Mouse (Mus musculus) stomach, embryonic 14.5 days (tissue): ENCODE data around the gene Nr2f6. TPM values are rescaled to one million over a fixed set of nuclear protein-coding genes. Genes with fewer than 3 reads are reported as not detected.

Experiments used
- ATAC-seq: fragments of 200-750 bp; cut with Nextera tagmentation; 2 replicates; pipeline ENCODE4 v1.8.0; 2017; ENCODE audit warnings: low read depth, moderate TSS enrichment; ENCODE audit not compliant: insufficient number of reproducible peaks, insufficient read depth, low FRiP score
- H3K27ac ChIP-seq: fragments of 300-500 bp; sonication (generic); 2 replicates; pipeline ENCODE4 v1.5.1; 2014; ENCODE audit warnings: mild to moderate bottlenecking, low read length, moderate library complexity, mixed read lengths
- H3K27me3 ChIP-seq: fragments of 300-500 bp; sonication (generic); 2 replicates; pipeline ENCODE4 v1.6.1; 2014; ENCODE audit warnings: low read length, control low read depth, mixed read lengths; ENCODE audit not compliant: control insufficient read depth, insufficient read depth
- H3K36me3 ChIP-seq: fragments of 300-500 bp; sonication (generic); 2 replicates; pipeline ENCODE4 v1.6.1; 2014; ENCODE audit warnings: mild to moderate bottlenecking, control low read depth, low read length, moderate library complexity, mixed read lengths; ENCODE audit not compliant: control insufficient read depth, insufficient read depth
- H3K4me1 ChIP-seq: fragments of 300-500 bp; sonication (generic); 2 replicates; pipeline ENCODE4 v1.6.1; 2014; ENCODE audit warnings: low read length, control low read depth, mixed read lengths; ENCODE audit not compliant: control insufficient read depth, insufficient read depth
- H3K4me2 ChIP-seq: fragments of 300-500 bp; sonication (generic); replicated peaks from 2 replicates; pipeline ENCODE4 v1.6.1; 2014; ENCODE audit warnings: low read depth, low read length, control low read depth
- H3K4me3 ChIP-seq: fragments of 300-500 bp; sonication (generic); 2 replicates; pipeline ENCODE4 v1.5.1; 2014; ENCODE audit warnings: low read depth, low read length, control low read depth
- H3K9ac ChIP-seq: fragments of 300-500 bp; sonication (generic); replicated peaks from 2 replicates; pipeline ENCODE4 v1.6.1; 2014; ENCODE audit warnings: low read depth, mild to moderate bottlenecking, control low read depth, low read length, moderate library complexity, mixed read lengths
- H3K9me3 ChIP-seq: fragments of 300-500 bp; sonication (generic); 2 replicates; pipeline ENCODE4 v1.6.1; 2016; ENCODE audit warnings: low read depth, low read length, control low read depth; ENCODE audit not compliant: control insufficient read depth
- WGBS: fragments of 180-500 bp; shearing (Covaris S2); extraction: QIAGEN DNeasy Blood & Tissue Kit; methylation state at CpG from one replicate; pipeline ENCODE4 v1.1.7; 2014; 5-methylcytosine and 5-hydroxymethylcytosine counted together
- polyA plus RNA-seq: library from polyadenylated mRNA; unstranded; fragments of >200 nt; fragmentation: Nextera tagmentation; extraction: Ambion mirVana; gene quantifications from 2 replicates; pipeline ENCODE4 v1.2.1, GENCODE M21; 2014

Nr2f6 gene
- polyA plus RNA-seq, 1 experiment from 2014 or later = 52.7 TPM

DNA sequence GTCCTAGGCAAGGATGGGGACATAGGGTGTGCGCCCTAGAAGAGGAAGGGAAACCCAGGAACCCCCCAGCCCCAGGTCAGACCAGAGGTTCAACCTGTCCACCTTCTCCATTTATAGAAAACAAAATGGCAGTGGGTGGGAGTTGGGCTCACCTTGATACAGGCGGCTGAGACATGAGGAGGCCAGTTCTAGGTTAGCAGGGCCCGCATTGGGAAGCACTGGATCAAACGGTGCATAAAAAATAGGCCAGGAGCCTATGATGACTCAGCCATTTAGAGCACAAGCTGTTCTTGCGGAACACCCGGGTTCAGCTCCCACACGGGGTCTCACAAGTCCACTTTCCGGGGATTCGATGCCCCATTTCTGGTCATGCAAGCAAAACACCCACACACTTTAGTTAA, 23.2 kb upstream of the Nr2f6 start:
- H3K27me3 ChIP-seq = no peaks in the 10 kb centered on the region
- no peak for ATAC-seq
- H3K36me3 ChIP-seq = peaks cover 21% of the 10 kb centered on the region; the same call in 1 of the 2 replicates
- WGBS = 82% methylated on average over 9 of the region's 9 CpGs
- H3K9ac ChIP-seq = no peak overlapping the region
- peaks cover 12% of the 10 kb centered on the region; the same call in 1 of the 2 replicates for H3K4me1 ChIP-seq
- H3K27ac ChIP-seq = no peak overlapping the region
- H3K4me2 ChIP-seq = no peak overlapping the region
- H3K4me3 ChIP-seq = peak overlapping the region; percentile 52; the same call in 1 of the 2 replicates
- H3K9me3 ChIP-seq = no peaks in the 10 kb centered on the region

DNA sequence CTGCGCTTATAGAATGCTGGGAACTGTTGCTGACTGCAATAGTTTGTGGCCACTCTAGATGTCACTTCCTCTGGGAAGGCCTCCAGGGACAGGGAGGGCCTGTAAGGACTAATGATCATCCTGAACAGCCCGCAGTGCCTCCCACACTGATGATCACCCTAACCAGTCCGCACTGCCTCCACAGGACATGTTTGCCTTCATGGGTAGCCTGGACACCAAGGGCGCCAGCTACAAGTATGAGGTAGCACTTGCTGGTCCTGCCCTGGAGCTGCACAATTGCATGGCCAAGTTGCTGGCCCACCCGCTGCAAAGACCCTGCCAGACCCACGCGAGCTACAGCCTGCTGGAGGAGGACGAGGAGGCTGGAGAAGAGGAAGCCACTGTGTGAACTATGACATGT, 22.3 kb upstream of the Nr2f6 start:
- Histone ChIP-seq H3K27me3 (no peaks in the 10 kb centered on the region), H3K9ac (no peak overlapping the region), H3K4me2 (no peak overlapping the region), H3K36me3 (peaks cover 24% of the 10 kb centered on the region; the same call in 1 of the 2 replicates), H3K4me1 (peaks cover 12% of the 10 kb centered on the region; the same call in 1 of the 2 replicates), H3K4me3 (no peak overlapping the region), H3K27ac (no peak overlapping the region), H3K9me3 (no peaks in the 10 kb centered on the region)
- WGBS = 89% methylated on average over 8 of the region's 8 CpGs
- no peak for ATAC-seq

DNA sequence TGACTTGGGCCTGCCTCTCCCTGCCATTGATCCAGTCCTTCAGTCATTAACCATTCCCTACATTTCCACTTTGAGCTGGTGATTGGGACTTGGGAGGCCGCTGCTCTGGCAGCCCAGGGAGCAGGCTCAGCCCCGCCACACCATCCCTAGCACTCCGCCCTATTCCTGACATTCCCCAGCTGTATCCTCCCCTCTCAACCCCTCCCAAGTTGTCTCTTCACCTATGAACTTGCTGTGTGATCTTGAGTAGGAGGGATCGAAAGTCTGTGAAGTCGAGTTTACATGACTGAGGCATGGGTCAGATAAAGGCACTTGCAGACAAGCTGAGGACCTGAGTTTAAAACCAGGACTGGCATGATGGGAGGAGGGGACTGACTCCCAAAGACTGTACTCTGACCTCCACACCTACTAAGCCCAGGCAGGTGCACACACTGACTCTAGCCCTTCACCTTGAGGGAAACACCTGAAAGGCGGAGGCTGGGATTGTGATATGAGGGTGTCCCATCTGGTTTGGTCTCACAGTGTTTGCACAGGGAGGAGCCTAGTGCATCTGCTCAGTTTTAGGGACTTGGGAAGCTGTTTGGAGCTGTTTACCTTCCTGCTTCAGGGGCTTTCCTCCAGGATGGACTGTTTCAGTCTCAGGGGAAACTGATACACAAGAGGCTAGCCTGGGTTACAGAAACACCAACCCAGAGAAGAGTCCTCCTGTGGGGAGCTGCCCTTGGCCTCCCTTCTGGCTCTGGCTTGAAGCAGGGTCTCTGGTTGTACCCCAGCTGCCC, 21.5 kb upstream of the Nr2f6 start:
- 61% methylated on average over 6 of the region's 6 CpGs for WGBS
- Histone ChIP-seq H3K9ac (no peak overlapping the region), H3K4me1 (peaks cover 12% of the 10 kb centered on the region; the same call in 1 of the 2 replicates), H3K9me3 (no peaks in the 10 kb centered on the region), H3K4me3 (no peak overlapping the region), H3K27me3 (no peaks in the 10 kb centered on the region), H3K36me3 (peaks cover 22% of the 10 kb centered on the region), H3K27ac (no peak overlapping the region), H3K4me2 (no peak overlapping the region)
- ATAC-seq = no peak

DNA sequence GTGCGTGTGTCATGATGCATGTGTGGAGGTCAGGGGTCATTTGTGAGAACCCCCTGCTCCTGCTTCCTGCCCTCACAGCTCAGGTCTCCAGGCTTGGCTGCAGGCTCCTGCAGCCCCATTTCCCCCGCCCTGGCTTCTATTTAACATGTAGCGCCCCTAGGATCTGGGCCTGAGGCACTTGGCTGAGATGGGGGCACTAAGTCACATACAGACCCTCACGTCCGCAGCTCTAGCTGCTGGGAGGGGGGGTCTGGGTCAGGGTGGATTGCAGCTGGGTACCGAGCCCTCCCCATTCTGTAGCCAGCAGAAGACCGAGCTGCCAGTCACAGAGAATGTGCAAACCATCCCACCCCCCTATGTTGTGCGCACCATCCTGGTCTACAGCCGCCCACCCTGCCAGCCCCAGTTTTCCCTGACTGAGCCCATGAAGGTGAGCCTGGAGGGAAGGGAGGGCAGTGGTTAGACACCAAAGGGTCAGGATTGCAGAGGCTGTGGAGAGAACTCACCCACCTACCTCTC, 20.7 kb upstream of the Nr2f6 start:
- no peak for ATAC-seq
- Histone ChIP-seq H3K36me3 (peaks cover 16% of the 10 kb centered on the region), H3K27me3 (no peaks in the 10 kb centered on the region), H3K9me3 (no peaks in the 10 kb centered on the region), H3K9ac (no peak overlapping the region), H3K4me3 (no peak overlapping the region), H3K4me1 (peaks cover 13% of the 10 kb centered on the region), H3K4me2 (no peak overlapping the region), H3K27ac (no peak overlapping the region)
- 89% methylated on average over 9 of the region's 9 CpGs for WGBS

DNA sequence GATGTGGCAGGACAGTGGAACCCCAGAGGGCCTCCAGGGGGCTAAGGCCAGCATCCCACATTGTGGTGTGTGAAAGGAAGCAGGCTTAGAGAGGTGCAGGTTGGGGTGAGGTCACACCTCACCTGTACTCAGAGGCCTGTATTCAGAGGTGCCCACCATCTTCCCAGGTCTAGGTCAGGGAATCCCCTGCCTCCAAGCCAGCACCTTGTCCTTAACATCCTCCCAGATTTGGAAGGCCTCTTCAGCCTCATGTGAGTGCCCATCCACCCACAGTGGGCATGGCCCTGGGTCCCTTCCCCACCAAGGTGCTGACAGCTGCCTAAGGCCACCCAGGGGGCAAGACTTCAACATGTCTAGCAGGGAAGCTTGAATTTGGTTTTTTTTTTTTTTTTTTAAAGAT, 19.7 kb upstream of the Nr2f6 start:
- H3K27ac ChIP-seq = no peak overlapping the region
- H3K27me3 ChIP-seq = no peaks in the 10 kb centered on the region
- H3K9me3 ChIP-seq = no peaks in the 10 kb centered on the region
- H3K4me1 ChIP-seq = peaks cover 8% of the 10 kb centered on the region
- no peak overlapping the region for H3K4me3 ChIP-seq
- no peak overlapping the region for H3K9ac ChIP-seq
- ATAC-seq = no peak
- H3K4me2 ChIP-seq = no peak overlapping the region
- H3K36me3 ChIP-seq = peaks cover 14% of the 10 kb centered on the region

DNA sequence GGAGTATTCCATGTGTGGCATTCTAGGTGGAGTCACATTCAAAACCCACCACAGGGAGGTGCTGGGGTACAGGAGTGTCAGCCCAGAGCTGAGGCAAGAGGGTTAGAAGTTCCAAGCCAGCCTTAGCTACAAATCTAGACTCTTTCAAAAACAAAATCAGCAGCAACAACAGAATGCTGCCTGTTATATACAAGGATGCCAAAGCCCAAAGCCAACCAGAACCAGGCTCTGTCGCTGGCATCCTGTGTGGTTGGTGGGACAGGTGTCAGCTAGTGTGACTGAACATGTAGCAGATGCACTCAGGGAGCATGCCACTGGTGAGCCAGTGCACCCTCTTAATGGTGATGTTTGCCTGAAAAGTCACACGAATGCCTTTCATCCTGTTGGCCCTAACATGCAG, 19.1 kb upstream of the Nr2f6 start:
- Histone ChIP-seq H3K9ac (no peak overlapping the region), H3K36me3 (peaks cover 14% of the 10 kb centered on the region), H3K4me3 (no peak overlapping the region), H3K4me1 (peaks cover 8% of the 10 kb centered on the region), H3K27me3 (no peaks in the 10 kb centered on the region), H3K9me3 (no peaks in the 10 kb centered on the region), H3K27ac (no peak overlapping the region), H3K4me2 (no peak overlapping the region)
- WGBS = 85% methylated on average over 2 of the region's 2 CpGs
- ATAC-seq = no peak

DNA sequence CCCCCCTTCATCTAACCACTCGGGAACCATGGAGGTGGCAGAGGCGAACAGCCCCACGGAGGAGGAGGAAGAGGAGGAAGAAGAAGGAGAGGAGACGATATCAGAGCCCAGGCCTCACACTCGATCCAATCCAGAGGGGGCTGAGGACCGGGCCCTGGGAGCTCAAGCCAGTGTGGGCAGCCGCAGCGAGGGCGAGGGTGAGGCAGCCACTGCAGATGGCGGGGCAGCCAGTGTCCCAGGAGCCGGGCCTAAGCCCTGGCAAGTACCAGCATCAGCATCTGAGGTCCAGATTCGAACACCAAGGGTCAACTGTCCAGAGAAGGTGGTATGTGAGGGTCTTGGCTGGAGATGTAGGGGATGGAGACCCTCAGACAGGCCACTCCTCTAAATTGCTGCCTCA, 15.9 kb upstream of the Nr2f6 start:
- Histone ChIP-seq H3K27ac (no peak overlapping the region), H3K4me1 (peaks cover 8% of the 10 kb centered on the region), H3K9me3 (no peaks in the 10 kb centered on the region), H3K9ac (0 out of 2 replicates have a peak overlapping the region, but pooled peaks have one; percentile 74), H3K36me3 (peaks cover 14% of the 10 kb centered on the region), H3K27me3 (no peaks in the 10 kb centered on the region), H3K4me2 (peak overlapping the region; percentile 74), H3K4me3 (peak overlapping the region; percentile 75)
- 88% methylated on average over 12 of the region's 12 CpGs for WGBS
- ATAC-seq = no peak

DNA sequence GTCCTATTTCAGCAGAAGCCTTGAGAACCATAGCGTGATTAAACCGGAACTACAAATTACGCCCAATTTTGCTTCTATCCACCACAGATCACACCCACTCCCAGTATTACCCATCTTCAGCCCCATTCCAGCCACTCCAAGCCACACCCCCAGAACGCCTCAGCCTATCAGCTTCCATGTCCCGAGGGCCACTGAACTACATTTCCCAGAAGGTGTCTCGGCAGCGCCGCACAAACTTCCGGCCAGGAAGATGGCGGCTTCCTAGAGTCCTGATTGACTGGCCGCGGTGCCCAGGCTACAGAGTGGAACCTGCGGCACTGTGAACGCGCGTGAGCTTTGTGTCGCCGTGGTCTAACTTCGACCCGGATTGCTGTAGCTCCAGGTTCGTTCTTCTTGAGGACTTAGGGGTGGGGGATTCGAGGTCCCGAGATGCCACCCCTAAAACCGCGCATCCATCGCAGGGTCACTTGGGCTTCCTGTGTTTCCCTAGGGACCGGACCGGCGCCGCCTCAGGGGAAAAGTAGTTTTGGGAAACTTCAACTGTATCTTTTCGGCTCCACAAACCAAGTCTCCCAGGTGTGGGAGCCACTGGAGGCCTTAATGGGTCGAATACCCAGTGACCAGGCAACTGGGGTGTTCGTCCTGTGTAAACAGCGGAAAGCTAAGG, 15.0 kb upstream of the Nr2f6 start, which contains the start of gene Babam1:
TSS of gene Babam1 (plus strand) at position 223 of the 667 bp plus-strand sequence.
- H3K4me1 ChIP-seq = peaks cover 8% of the 10 kb centered on the region
- H3K4me2 ChIP-seq = peak within 1 kb of the TSS; percentile 74
- no peaks in the 10 kb centered on the region for H3K27me3 ChIP-seq
- H3K27ac ChIP-seq = peak within 1 kb of the TSS; percentile 52; the same call in 1 of the 2 replicates
- H3K4me3 ChIP-seq = peak within 1 kb of the TSS; percentile 75
- H3K36me3 ChIP-seq = peaks cover 14% of the 10 kb centered on the region
- H3K9ac ChIP-seq = peak within 1 kb of the TSS; percentile 74
- H3K9me3 ChIP-seq = no peaks in the 10 kb centered on the region
- peak; percentile 95 for ATAC-seq
- under 1% methylated on average over 34 of the region's 34 CpGs for WGBS
